In genomic region chr1:133863257-133863997, GRCm38 (mm10) we compare ENCODE assay signal across 8 mouse cellular contexts. TPM values are rescaled to one million over a fixed set of nuclear protein-coding genes. Genes with fewer than 3 reads are reported as not detected.
A peak's percentile ranks its signal among the peaks of the same experiment; 100 is the strongest.
DNase-seq lines count a peak whose midpoint lies in the region; ATAC-seq and TF ChIP-seq lines count a peak whose summit lies in the region.

No protein-coding gene starts in this region.

- no peak overlapping the region for H3K9ac ChIP-seq in kidney, embryonic 15.5 days
- no peak overlapping the region for H3K9ac ChIP-seq in hindbrain, embryonic 12.5 days

- ATAC-seq in kidney, embryonic 15.5 days (replicated peaks; ENCODE audit: low FRiP score), result peak; percentile 62
- ATAC-seq in hindbrain, embryonic 12.5 days (ENCODE audit: low FRiP score), result no peak
- peak; percentile 84 for ATAC-seq in megakaryocyte progenitor cell, adult 5-6 weeks (replicated peaks; ENCODE audit: poor library complexity)

- no peaks in the 10 kb centered on the region for H3K27me3 ChIP-seq in kidney, embryonic 15.5 days
- no peaks in the 10 kb centered on the region for H3K27me3 ChIP-seq in kidney, adult 2 months (replicated peaks; ENCODE audit: control insufficient read depth, insufficient read depth, low read length)
- H3K27me3 ChIP-seq in embryonic facial prominence, embryonic 10.5 days (replicated peaks; ENCODE audit: low read depth, poor library complexity, severe bottlenecking), result 0 out of 2 replicates have a peak, but pooled peaks cover 2% of the 10 kb centered on the region
- peaks cover 7% of the 10 kb centered on the region; the same call in 1 of the 2 replicates for H3K27me3 ChIP-seq in hindbrain, embryonic 12.5 days

- peaks cover 39% of the 10 kb centered on the region for H3K4me1 ChIP-seq in kidney, embryonic 15.5 days
- no peaks in the 10 kb centered on the region for H3K4me1 ChIP-seq in kidney, adult 2 months (ENCODE audit: control insufficient read depth, insufficient read depth, low read length)
- H3K4me1 ChIP-seq in embryonic facial prominence, embryonic 10.5 days, result peaks cover 33% of the 10 kb centered on the region
- peaks cover 32% of the 10 kb centered on the region for H3K4me1 ChIP-seq in hindbrain, embryonic 12.5 days

- H3K27ac ChIP-seq in kidney, embryonic 15.5 days, result peak overlapping the region; percentile 80
- no peak overlapping the region for H3K27ac ChIP-seq in kidney, adult 2 months (ENCODE audit: insufficient read depth, low read depth, low read length)
- peak overlapping the region; percentile 77 for H3K27ac ChIP-seq in embryonic facial prominence, embryonic 10.5 days (replicated peaks)
- peak overlapping the region; percentile 37 for H3K27ac ChIP-seq in hindbrain, embryonic 12.5 days

- TF ChIP-seq CTCF in kidney, adult 2 months (conservative IDR thresholded peaks at IDR 0.05; ENCODE audit: insufficient read depth, insufficient read length, low read depth, low read length), result no peak

- TF ChIP-seq POLR2A in kidney, adult 2 months (IDR thresholded peaks at IDR 0.05; ENCODE audit: low read depth, low read length), result no peak

- H3K36me3 ChIP-seq in kidney, embryonic 15.5 days, result no peaks in the 10 kb centered on the region
- H3K36me3 ChIP-seq in kidney, adult 2 months (ENCODE audit: control insufficient read depth, insufficient read depth, low read length), result no peaks in the 10 kb centered on the region
- no peaks in the 10 kb centered on the region for H3K36me3 ChIP-seq in embryonic facial prominence, embryonic 10.5 days (replicated peaks)
- H3K36me3 ChIP-seq in hindbrain, embryonic 12.5 days, result no peaks in the 10 kb centered on the region

- H3K4me3 ChIP-seq in kidney, embryonic 15.5 days (replicated peaks), result no peak overlapping the region
- no peak overlapping the region for H3K4me3 ChIP-seq in kidney, adult 2 months (ENCODE audit: insufficient read depth, low read depth, low read length)
- no peak overlapping the region for H3K4me3 ChIP-seq in embryonic facial prominence, embryonic 10.5 days
- H3K4me3 ChIP-seq in hindbrain, embryonic 12.5 days, result no peak overlapping the region

- H3K9me3 ChIP-seq in kidney, embryonic 15.5 days (replicated peaks), result no peaks in the 10 kb centered on the region
- H3K9me3 ChIP-seq in embryonic facial prominence, embryonic 10.5 days, result no peaks in the 10 kb centered on the region
- 0 out of 2 replicates have a peak, but pooled peaks cover 3% of the 10 kb centered on the region for H3K9me3 ChIP-seq in hindbrain, embryonic 12.5 days (replicated peaks)

- H3K4me2 ChIP-seq in kidney, embryonic 15.5 days, result peak overlapping the region; percentile 17; the same call in 1 of the 2 replicates
- H3K4me2 ChIP-seq in hindbrain, embryonic 12.5 days (replicated peaks), result no peak overlapping the region

- WGBS in kidney, embryonic 15.5 days, result 12% methylated on average over 10 of the region's 10 CpGs
- WGBS in kidney, adult 2 months, result 35% methylated on average over 10 of the region's 10 CpGs
- 26% methylated on average over 10 of the region's 10 CpGs for WGBS in embryonic facial prominence, embryonic 10.5 days
- 38% methylated on average over 10 of the region's 10 CpGs for WGBS in hindbrain, embryonic 12.5 days

- DNase-seq in kidney, adult 2 months, result no peak
- DNase-seq in embryonic facial prominence, embryonic 10.5 days (ENCODE audit: low spot score), result peak; percentile 56
- DNase-seq in urinary bladder, adult 2 months (ENCODE audit: low spot score), result no peak
- no peak for DNase-seq in urinary bladder, adult 18-20 months (ENCODE audit: low spot score in 2 of 2)
- DNase-seq in kidney, adult 11 months, result no peak

RNA-seq across cellular contexts. Expression of gene Optc, which starts 44.4 kb away (rescaled TPM):
- 0.27 and 0.56 TPM in 2 replicates for polyA plus RNA-seq in kidney, embryonic 15.5 days (2015; fragmentation: Nextera tagmentation; extraction: Ambion mirVana)
- 0.48 and 1.5 TPM in 2 replicates for polyA plus RNA-seq in kidney, adult 2 months (2012; rRNA removed)
- 0.38 and 0.79 TPM in 2 replicates for polyA plus RNA-seq in embryonic facial prominence, embryonic 10.5 days (2016; fragmentation: Nextera tagmentation; extraction: Ambion mirVana)
- 2.0 and 4.0 TPM in 2 replicates for polyA plus RNA-seq in hindbrain, embryonic 12.5 days (2016; fragmentation: Nextera tagmentation; extraction: Ambion mirVana)
- not detected in 2 replicates for total RNA-seq in megakaryocyte progenitor cell, adult 5-6 weeks (2015)
- total RNA-seq in megakaryocyte progenitor cell, adult 5-6 weeks (2017), result not detected in 2 replicates
- 133 and 156 TPM in 2 replicates for polyA plus RNA-seq in urinary bladder, adult 2 months (2012; rRNA removed)

RNA-seq across cellular contexts. Expression of gene Prelp, which starts 57.8 kb away (rescaled TPM):
- polyA plus RNA-seq in kidney, embryonic 15.5 days (2015; fragmentation: Nextera tagmentation; extraction: Ambion mirVana), result 1.0 and 2.2 TPM in 2 replicates
- 35.0 and 38.2 TPM in 2 replicates for polyA plus RNA-seq in kidney, adult 2 months (2012; rRNA removed)
- polyA plus RNA-seq in embryonic facial prominence, embryonic 10.5 days (2016; fragmentation: Nextera tagmentation; extraction: Ambion mirVana), result 0.74 and 0.91 TPM in 2 replicates
- 7.2 and 10.5 TPM in 2 replicates for polyA plus RNA-seq in hindbrain, embryonic 12.5 days (2016; fragmentation: Nextera tagmentation; extraction: Ambion mirVana)
- total RNA-seq in megakaryocyte progenitor cell, adult 5-6 weeks (2015), result not detected in 2 replicates
- not detected in 2 replicates for total RNA-seq in megakaryocyte progenitor cell, adult 5-6 weeks (2017)
- 89.1 and 164 TPM in 2 replicates for polyA plus RNA-seq in urinary bladder, adult 2 months (2012; rRNA removed)

Comparison
In these comparisons a context has a peak if more than half of its experiments do, and no peak if none do; other contexts are left out.
1. RNA of gene Optc, which starts 44.4 kb away (polyA plus RNA-seq): 133 to 156 TPM in urinary bladder, adult 2 months; 2.0 to 4.0 TPM in hindbrain, embryonic 12.5 days, 0.38 to 0.79 TPM in embryonic facial prominence, embryonic 10.5 days, 0.27 to 0.56 TPM in kidney, embryonic 15.5 days and 0.48 to 1.5 TPM in kidney, adult 2 months; every median in the first group is over 10 times any median in the second.